In the genomic region with DNA sequence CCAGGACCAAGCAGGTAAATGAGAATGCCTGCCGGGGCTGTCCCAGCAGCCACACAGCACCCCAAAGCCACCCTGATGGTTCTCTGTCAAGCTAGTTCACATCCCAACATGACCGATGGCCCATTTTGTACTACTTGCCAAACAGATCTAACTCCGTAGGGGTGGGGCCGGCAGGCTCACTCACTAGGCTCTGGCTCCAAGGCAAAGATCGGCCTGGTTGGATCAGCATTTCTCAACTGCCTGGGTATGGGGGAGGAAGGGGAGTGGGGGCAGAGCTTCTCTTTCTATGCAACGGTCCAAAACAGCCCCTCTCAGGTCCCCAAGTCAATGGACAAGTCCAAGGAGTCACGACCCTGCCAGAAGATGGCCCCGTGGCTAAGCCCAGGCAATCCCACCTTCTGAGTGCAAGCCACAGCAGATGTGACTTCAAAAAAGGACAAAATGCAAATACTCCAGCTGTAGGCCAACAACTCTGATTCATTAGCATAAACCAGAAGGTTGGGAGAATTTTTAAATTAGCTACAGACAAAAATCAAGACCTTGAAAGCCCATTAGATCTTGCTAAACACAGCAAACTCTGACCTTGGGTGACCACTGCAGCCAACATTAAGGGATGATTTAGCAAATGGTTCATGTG, we compare ENCODE assay signal across 1 mouse cellular context.
A peak's percentile ranks its signal among the peaks of the same experiment; 100 is the strongest.
TF ChIP-seq lines count a peak whose summit lies in the region.

No protein-coding gene starts in this region.

TF ChIP-seq in CH12.LX, 34 proteins besides CTCF, POLR2A, EP300 and RAD21:
- TF ChIP-seq ZKSCAN1 (IDR thresholded peaks at IDR 0.05; ENCODE audit: borderline replicate concordance, low read depth, low read length) (no peak), KAT2A (IDR thresholded peaks at IDR 0.05; ENCODE audit: insufficient replicate concordance, low read length) (no peak), MXI1 (IDR thresholded peaks at IDR 0.05; ENCODE audit: low read depth, low read length) (0 out of 2 replicates have a peak, but pooled peaks have one; percentile 27), IRF4 (IDR thresholded peaks at IDR 0.05; ENCODE audit: low read depth, low read length) (peak; percentile 29; the same call in 1 of the 2 replicates), CHD2 (IDR thresholded peaks at IDR 0.05; ENCODE audit: low read length) (no peak), SIN3A (IDR thresholded peaks at IDR 0.05; ENCODE audit: low read length) (no peak), JUN (IDR thresholded peaks at IDR 0.05; ENCODE audit: insufficient read depth, low read depth, low read length) (no peak), RCOR1 (conservative IDR thresholded peaks at IDR 0.05; ENCODE audit: low read depth, low read length) (no peak), ZC3H11A (IDR thresholded peaks at IDR 0.05; ENCODE audit: low read depth, low read length) (no peak), POLR2AphosphoS2 (IDR thresholded peaks at IDR 0.05; ENCODE audit: low read depth, low read length) (no peak), USF1 (IDR thresholded peaks at IDR 0.05; ENCODE audit: low read depth, low read length) (no peak), JUND (conservative IDR thresholded peaks at IDR 0.05; ENCODE audit: low read depth, low read length) (no peak), ZNF384 (IDR thresholded peaks at IDR 0.05; ENCODE audit: low read depth, low read length) (no peak), CHD1 (IDR thresholded peaks at IDR 0.05; ENCODE audit: low read depth, low read length) (0 out of 2 replicates have a peak, but pooled peaks have one; percentile 23), BHLHE40 (IDR thresholded peaks at IDR 0.05; ENCODE audit: low read depth, low read length) (no peak; the same call in 1 of the 2 replicates), MEF2A (IDR thresholded peaks at IDR 0.05; ENCODE audit: borderline replicate concordance, low read depth, low read length) (peak; percentile 48; the same call in 1 of the 2 replicates), NELFE (IDR thresholded peaks at IDR 0.05; ENCODE audit: low read depth, low read length) (no peak), ZMIZ1 (IDR thresholded peaks at IDR 0.05; ENCODE audit: low read depth, low read length) (no peak), USF2 (conservative IDR thresholded peaks at IDR 0.05; ENCODE audit: low read depth, low read length) (no peak), MAX (IDR thresholded peaks at IDR 0.05; ENCODE audit: low read length) (0 out of 2 replicates have a peak, but pooled peaks have one; percentile 7), MAFK (IDR thresholded peaks at IDR 0.05; ENCODE audit: insufficient replicate concordance, low read length) (no peak), TCF12 (IDR thresholded peaks at IDR 0.05; ENCODE audit: low read depth, low read length) (0 out of 2 replicates have a peak, but pooled peaks have one; percentile 36), GABPA (IDR thresholded peaks at IDR 0.05; ENCODE audit: insufficient replicate concordance, low read depth, low read length) (no peak), ETS1 (conservative IDR thresholded peaks at IDR 0.05; ENCODE audit: low read depth, low read length) (peak; percentile 81), MYC (IDR thresholded peaks at IDR 0.05; ENCODE audit: low read depth, low read length) (no peak), TBP (conservative IDR thresholded peaks at IDR 0.05; ENCODE audit: low read depth, low read length) (no peak), UBTF (IDR thresholded peaks at IDR 0.05; ENCODE audit: low read depth, low read length) (no peak)
